ENCODE assay signal across 9 mouse cellular contexts in the genomic region with DNA sequence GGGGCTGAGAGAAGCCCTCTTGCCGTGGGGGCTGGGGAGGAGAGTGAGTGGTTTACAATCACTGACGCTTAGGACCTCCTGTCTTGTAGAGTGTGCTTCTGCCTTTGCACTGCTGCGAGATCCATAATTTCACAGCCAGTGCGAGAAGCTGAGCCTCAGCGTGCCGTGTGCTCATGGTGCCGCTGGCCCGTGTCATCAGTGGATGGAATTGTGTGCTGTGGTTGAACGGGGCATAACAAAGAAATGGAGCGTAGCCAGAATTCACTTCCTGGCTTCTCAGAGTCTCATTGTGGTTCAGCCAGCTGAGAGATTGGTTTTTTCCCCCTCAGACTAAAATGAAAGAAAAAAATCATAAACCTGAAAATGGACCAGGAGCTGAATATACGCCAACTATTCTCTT. TPM values are rescaled to one million over a fixed set of nuclear protein-coding genes. Genes with fewer than 3 reads are reported as not detected.
DNase-seq lines count a peak whose midpoint lies in the region; ATAC-seq and TF ChIP-seq lines count a peak whose summit lies in the region.
"Had no signal": no experiment of that assay in that cellular context is flagged by ENCODE, and none has a peak within 500 bp of the region (broad histone marks: within the 10 kb centered on the region; RNA-seq: fewer than 3 reads in every experiment).

No protein-coding gene starts in this region.

- 39% methylated on average over 11 of the region's 11 CpGs for WGBS in olfactory bulb, adult 2 months

- peaks cover 4% of the 10 kb centered on the region for H3K4me1 ChIP-seq in olfactory bulb, adult 2 months (ENCODE audit: control insufficient read depth, insufficient read depth, low read length)

- TF ChIP-seq POLR2A in olfactory bulb, adult 2 months (IDR thresholded peaks at IDR 0.05; ENCODE audit: insufficient read depth, low read depth, low read length), result no peak

- no peak overlapping the region for H3K27ac ChIP-seq in olfactory bulb, adult 2 months (ENCODE audit: insufficient read depth, low read depth, low read length)

- TF ChIP-seq CTCF in olfactory bulb, adult 2 months (IDR thresholded peaks at IDR 0.05; ENCODE audit: insufficient read depth, low read depth, low read length), result no peak

- 0 out of 2 replicates have a peak overlapping the region, but pooled peaks have one; percentile 3 for H3K4me3 ChIP-seq in olfactory bulb, adult 2 months (ENCODE audit: insufficient read depth, low read depth, low read length)
- H3K4me3 ChIP-seq: myocyte had no signal

- no peak for ATAC-seq in CD4-positive, CD25-positive, alpha-beta regulatory T cell, adult 4 months

- DNase-seq in CD4-positive, CD25-positive, alpha-beta regulatory T cell, adult 2 months (ENCODE audit: low read depth, low spot score), result peak; percentile 5
- DNase-seq in spleen, postnatal 36 days (ENCODE audit: low spot score in 2 of 2), result peak; percentile 14
- no peak for DNase-seq in spleen, adult 12 weeks (ENCODE audit: low spot score)
- DNase-seq in kidney, postnatal 4 days, result peak; percentile 22 to 36
- DNase-seq in frontal cortex, postnatal 36 days (ENCODE audit: low spot score in 2 of 2), result no peak
- DNase-seq in cerebellum, postnatal 36 days, result no peak

RNA-seq across cellular contexts. Expression of gene Popdc3, which starts 48.8 kb away (rescaled TPM):
- polyA plus RNA-seq in CD4-positive, CD25-positive, alpha-beta regulatory T cell, adult 4 months (2017; shearing (Covaris generic)), result not detected
- polyA plus RNA-seq in olfactory bulb, adult 2 months (2012; ENCODE audit: insufficient read depth, insufficient read length, low replicate concordance, missing spikeins), result not detected in 2 replicates

Comparison
In these comparisons a context has a peak if more than half of its experiments do, and no peak if none do; other contexts are left out.
1. DNase-seq: peak in CD4-positive, CD25-positive, alpha-beta regulatory T cell, adult 2 months (single experiment), spleen, postnatal 36 days (2 of 2) and kidney, postnatal 4 days (2 of 2); none in spleen, adult 12 weeks (single experiment), frontal cortex, postnatal 36 days (0 of 2) and cerebellum, postnatal 36 days (0 of 2).